Mouse (Mus musculus): Measurements from ENCODE around the gene Crym.

Gene Crym

DNA sequence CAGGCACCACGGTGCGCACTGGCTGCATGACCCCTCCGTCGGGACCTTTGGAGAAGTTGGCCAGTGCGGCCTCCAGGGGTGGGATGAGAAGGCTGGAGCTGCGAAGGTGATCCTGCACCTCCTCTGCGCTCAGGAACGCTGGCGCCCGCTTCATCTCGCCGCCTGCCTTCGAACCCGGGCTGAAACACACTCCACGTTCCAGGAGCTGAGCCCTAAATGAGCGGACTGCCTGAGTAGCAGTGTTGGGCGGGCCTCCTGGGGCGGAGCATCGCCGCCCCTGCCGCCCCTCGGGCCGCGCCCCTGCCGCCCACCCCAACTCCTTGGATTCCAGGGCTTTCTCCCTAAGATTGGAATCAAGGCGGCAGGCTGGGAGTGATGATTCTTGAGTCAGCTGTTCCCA, at the start of gene Crym:
Gene Crym (minus strand): TSS at position 341 of the 400 bp plus-strand sequence.
- DNase-seq: peak; percentile 41

DNA sequence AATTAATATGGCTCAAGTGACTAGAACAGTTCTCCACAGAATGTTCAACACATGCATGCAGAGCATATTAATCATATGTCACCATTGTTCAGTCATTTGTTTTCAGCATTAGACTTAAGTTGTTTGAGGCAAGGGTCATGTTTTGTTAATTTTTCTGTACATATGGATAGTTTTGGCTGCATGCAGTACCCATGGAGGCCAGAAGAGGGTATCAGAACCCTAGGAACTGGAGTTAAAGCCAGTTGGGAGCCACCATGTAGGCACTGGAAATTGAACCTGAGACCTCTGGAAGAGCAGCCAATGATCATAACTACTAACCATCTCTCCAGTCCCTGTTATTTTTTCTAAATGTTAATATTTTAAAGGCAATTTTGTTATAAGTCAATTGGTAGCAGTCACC, 39.2 kb upstream of the Crym start:
- no peak for DNase-seq

DNA sequence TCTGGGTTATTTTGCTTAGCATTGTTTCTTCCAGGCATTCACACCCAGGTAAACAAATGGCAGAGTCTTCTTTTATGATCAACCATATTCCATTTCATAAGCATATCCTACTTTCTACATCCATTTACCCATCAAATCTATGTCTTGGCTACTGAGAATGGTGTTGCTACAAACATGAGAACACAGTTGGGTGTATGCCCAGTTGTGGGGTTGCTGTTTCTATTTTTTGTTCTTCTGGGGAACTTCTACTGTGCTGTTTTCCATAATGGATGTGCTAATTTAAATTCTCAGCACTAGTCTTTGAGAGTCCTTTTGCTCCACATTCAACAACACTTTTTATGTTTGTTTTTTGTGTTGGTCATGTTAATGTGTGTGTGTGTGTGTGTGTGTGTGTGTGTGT, 26.6 kb upstream of the Crym start:
- DNase-seq: peak; percentile 22

DNA sequence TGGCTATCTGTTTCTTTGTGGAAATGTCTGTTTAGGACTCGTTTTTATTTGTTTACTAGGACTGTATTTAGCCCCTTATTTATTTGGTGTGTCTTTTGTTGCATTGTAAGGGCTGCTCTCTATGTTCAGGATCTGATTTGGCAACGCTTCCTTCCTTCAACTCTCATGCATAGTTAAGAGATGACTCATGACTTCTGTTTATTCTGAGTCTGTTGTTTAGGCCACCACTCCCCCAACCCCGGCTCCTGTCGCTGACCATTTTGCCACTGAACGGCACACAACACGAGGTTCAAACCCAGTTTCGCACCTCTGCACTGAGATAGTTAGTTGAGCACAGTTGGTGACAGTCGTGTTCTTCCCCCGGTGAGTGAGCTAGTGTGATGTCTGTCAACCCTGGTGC, 4.1 kb upstream of the Crym start:
- no peak for DNase-seq

DNA sequence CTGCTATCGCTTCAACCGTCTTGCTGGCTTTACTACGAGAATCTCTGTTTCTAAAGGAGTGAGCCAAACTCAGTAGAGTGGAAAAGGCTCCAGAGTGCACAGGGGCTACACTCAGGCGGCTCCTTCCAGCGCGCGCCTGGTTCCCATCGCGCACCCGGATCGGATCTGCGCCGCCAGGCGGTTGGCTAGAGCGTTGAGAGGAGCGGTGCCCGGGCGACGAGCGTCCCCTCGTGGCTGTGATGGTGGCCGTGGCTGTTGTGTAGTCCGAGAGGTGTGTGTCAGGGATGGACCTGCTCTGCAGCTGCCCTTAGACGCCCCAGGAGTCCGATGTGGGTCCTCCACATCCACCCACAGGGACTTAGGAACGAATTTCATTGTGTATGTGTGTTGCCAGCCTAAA, 1.9 kb upstream of the Crym start, which contains the start of gene Abca14:
Gene Abca14 (plus strand): TSS at position 173 of the 400 bp plus-strand sequence.
- peak; percentile 86 for DNase-seq

DNA sequence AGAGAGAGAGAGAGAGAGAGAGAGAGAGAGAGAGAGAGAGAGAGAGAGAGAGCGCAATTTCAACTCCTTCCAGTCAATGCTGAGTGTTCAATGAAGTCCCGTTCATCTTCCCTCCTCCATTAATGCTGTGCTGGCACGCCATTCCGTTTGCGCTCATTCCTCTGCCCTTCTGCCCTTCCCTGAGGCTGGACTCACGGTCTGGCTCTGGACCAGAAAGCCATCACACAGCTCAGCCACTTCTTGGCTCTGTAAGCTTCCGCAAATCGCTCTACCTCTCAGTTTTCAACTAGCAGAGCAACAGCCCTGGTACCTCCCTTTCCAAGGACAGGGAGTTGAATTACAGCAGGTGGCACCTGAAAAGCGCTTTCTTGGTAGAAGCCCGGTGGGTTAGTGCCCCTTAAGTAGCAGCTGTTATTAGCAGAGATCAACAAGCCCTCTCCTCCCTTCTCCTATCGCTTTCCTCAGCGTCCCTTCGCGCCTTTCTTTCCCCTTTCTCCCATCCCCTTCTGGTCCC, 623 bp downstream of the Crym start:
- no peak for DNase-seq

DNA sequence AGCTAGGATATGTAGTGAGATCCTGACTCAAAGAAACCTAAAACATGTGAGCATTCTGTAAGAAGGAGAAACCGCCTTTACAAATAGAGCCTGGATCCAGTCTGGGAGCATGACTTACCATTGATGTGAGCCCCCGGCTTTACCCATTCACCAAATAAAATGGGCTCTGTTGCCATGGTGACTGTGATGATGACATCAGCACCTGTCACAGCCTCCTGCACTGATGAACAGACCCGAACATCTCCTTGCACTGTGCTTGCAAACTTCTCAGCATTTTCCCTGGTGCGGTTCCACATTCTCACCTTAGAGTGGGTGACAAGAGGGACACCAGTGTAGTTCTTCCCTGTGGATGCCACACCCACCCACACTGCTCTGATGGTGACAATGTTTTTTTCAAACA, 6.7 kb downstream of the Crym start:
- DNase-seq: no peak

DNA sequence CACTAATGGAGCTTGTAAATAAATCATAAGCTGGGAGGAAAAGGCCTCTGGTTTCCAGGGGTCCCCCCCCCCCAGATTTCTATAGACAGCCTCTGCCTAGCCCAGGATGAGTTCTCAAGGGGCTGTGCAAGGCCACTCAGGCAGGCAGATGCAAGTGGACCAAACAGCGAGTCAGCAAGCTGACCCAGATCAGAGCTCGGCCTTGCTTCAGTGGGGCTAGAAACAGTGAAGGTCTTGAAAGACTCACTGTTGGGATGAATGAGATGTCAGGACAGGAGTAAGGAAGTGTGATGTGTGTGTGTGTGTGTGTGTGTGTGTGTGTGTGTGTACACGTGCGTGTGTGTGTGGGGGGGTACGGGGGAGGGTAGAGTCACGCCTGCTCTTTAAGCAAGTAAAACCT, 9.1 kb downstream of the Crym start:
- no peak for DNase-seq

DNA sequence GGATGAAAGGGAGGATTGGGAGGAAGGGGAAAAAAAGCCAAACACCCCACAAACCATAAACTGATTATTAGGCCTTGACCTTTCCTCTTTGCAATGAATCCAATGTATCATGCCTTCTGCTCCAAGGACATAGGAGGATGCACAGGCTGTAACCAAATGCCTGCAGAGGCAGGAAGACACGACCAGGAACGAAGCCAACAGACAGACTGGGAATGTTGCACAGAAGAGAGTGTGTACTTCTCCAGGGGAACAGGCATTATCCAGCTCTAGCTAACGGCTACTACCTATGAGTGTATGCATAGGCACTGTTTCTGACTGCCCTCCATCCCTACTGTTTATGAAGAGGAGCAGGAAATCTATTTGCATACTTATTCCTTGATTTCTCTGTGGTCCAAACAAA, 9.7 kb downstream of the Crym start:
- no peak for DNase-seq

DNA sequence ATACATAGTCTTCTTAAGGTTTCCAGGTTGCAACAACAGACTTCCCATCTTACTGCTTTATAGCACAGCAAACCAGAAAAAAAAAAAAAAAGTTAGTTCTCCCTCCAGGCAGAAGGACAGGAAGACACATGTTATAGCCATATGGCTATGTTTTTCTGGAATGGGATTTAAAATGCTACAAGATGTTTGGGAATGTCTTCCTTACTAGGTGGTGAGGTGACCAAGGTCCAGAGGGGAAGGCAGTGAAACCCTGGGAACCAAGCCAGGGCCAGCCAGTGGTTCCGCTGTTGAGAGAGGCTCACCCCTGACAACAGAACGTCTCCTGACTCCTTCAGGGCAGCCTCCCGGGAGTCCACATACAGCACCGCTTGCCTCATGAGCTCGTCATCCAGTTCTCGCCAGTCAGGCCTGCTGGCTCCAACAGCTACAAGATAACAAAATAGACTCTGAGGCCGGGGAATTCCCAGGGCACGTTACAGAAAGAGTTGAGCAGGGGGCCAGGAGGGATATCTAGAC, 11.7 kb downstream of the Crym start:
- no peak for DNase-seq

DNA sequence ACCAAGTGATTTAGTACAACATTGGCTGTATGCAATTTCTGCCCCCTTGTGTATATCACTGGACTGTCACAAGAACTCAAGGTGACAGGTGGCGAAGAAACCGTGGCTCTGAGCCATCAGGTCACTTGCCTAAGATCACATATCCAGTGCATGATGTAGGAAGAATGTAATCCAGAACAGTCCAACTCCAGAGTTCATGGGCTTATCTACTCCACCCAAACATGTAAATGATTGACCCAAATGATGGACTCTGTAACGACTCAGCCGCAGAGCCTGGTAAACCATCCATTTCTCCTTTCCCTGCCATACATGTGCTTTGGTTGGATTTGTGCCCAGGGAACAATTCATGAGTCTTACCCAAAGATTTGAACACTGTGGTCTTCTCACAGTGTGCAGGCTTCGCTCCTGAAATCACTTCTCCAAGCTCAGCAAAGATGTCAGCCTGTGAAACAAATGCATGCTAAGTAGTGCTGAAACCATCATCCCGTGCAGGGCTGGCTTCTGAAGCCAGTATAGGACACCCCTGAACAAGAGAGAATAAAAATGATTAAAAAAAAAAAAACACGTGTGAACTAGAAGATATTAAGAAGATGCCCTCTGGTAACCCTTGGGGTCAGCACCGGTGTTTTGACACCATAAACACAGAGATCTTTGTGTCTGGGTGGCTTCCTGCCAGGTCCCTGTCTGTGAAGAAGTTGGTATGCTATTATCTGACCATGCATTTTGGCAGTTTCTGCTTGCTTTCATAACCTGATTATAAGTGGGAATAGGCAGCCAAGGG, 12.4 kb downstream of the Crym start:
- no peak for DNase-seq

DNA sequence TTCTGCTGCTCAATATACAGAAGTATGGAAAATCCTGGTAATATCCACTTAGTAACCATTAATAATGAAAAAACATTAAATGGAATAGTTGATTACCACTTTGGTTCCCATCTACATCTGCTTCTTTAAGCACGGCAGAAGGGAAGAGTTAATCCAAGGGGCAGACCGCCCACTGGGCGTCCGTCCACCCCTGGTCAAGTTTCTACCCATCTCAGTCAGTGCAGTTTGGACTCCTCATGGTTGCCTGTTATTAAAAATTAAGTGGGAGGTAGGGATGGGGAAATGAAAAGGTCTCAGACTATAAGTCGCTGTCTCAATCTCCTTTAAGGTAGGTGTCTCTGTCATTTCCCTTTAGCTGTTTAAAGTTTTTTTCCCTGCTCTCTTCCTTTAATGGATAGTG, 13.0 kb downstream of the Crym start:
- no peak for DNase-seq

DNA sequence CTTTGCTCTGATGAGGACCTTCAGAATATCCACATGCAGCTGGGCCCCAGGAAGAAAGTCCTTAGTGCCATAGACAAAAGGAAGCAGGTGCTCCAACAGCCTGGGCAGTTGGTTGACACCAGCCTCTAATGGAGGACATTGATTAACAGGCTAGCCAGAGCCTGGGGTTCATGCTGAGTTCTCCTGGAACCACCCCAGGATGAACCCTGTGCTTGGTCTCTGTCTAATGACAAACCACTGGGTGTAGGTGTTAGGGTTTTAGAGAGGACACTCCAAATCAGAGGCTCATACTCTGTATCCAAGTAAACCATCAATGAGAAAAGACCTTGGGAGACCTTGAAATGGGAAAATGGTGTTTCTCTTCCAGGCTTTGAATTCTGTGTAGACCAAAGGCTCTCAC, 19.0 kb downstream of the Crym start:
- DNase-seq: no peak

DNA sequence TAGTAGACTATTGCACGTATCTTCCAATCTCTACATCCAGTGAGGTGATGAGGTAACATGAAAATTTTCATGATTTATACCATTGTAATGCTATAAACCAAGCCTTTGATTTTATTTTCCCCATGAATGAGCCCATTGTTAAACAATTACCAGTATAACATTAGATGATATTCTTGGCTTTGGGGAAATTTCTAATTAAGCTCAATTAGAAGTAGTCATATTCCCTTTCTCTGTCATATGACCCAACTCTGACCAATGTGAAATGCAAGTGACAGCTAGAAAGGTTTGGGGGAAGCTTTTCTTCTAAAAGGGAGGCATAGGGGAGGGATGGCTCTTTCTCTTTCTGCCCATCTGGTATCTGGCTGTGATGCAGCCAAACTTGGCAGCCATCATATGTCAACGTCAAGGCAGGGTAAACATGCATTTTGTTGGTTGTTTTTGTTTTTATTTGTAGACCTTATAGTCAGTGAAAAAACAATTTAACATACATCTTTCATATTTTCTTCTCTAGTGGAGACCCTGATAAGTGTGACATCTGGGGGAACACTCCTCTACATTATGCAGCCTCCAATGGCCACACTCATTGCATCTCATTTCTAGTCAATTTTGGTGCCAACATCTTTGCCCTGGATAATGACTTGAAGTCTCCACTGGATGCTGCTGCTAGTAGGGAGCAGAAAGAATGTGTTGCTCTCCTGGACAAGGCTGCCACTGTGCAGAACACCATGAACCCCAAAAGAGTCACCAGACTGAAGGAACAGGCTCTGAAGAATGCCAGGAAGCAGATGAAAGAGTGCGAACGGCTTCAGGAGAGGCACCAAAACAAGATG, 20.3 kb downstream of the Crym start:
- DNase-seq: no peak

DNA sequence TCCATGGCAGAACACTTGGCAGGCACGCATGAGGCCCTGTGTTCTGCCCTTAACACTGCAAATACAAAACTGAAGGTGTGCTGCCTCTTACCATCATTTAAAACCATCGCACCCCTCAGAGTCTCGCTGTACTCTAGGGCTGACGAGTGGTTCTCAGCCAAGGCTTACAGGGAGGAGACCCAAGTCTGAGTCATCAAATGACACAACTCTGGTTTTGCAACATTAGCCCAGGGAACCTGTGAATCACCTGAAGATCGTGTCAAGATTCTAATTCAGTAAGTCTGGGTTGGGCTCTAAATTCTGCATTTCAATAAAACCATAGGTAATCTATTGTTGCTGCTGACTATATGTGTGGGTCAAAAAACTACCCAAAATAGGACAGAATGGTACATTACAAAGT, 21.4 kb downstream of the Crym start:
- DNase-seq: no peak

DNA sequence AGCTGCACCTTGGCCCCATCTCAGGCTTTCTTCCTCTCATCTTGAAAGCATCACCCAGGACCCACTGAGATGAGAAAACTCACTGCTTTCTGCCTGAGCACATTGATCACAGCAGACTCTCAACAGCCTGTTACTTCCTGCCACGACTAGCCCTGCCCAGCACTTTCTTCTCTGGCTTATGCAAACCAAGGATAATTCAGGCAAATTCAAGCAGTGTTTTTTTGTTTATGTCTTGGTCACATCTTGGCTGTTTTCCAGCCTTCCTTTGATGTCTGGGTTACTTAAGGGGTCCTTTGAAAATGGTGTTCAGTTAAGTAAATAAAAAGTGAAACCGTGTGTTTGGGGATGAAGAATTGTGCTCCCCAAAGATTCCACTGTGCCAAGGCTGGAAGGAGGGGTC, 23.0 kb downstream of the Crym start:
- DNase-seq: no peak

DNA sequence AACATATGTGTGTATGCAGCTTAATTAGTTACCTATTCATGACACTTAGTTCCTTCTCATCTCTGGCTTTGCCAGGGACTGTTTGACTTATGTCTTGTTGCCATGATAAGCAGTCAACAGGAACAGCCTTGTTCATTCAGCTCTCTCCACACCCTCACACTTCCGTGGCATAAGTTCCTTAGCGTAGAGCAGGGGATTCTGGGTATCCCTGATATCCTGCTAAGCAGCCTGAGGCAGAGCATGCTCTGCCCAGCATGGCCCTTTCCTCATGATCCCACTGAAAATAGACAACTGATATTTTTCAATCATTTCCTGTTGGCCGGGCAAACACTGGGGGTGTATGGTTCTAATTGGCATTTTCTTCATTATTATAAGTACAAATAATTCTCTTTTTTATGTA, 24.3 kb downstream of the Crym start:
- no peak for DNase-seq

DNA sequence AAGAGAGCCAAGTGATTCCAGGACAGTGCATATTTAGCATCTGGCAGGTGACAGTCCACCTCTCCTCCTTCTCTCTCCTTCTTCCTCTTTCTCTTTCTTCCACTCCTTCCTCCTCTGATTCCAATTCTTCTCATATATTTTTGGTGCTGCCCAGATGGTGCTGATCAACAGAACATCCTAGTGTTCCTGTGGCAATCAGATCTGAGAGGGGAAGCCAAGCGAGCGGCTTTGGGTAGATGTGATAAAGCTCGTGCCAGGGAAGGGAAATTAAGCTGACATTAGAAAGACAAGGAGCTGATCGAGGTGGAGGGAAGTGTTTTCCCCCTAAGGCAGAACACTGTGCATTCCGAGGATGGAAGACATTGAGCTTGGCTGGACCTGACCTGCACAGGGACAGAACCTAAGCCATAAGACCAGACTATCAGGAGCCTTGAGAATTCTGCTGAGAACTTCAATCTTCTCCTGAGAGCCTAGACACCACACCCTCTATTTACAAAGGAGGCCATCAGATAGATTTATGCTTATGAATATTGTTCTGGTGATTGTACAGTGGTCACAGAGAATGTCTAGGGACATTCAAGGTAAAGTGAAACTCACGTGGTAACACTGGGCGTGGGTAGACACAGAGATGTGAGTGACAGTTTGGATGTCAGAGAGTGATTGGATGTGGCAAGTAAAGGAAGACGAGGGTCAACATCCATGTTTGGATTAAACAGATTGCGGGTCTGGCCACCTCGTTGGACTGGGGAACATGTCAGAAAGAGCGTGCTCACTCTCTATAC, 27.0 kb downstream of the Crym start:
- DNase-seq: no peak

DNA sequence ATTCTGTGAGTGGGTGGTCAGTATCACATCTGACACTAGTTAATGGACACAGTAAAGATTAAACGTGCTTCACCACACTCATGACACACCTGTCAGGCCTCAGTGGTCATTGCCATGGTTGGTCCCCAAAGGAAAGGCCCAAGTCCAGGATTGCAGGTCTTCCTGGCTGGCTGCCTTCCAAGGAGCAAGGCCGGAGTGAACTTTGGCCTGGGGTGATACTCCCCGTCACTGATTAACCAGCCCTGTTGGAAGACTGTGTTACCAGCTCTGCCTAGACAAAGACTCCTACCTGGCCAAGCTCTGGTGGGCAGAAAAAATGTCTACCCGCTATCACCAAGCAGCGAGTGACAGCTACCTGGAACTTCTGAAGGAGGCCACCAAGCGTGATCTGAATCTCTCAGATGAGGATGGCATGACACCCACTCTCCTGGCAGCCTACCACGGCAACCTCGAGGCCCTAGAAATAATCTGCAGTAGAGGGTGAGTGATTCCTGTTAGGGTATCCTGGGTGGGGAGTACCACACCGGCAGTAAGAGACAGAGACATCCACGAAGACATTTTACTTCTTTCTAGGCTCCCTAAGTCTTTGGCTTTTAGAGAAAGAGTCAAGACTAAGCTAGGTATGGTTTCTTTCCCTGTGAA, 28.2 kb downstream of the Crym start, which contains the start of gene Anks4b:
Gene Anks4b (plus strand): TSS at position 256 of the 642 bp plus-strand sequence.
- DNase-seq: no peak

DNA sequence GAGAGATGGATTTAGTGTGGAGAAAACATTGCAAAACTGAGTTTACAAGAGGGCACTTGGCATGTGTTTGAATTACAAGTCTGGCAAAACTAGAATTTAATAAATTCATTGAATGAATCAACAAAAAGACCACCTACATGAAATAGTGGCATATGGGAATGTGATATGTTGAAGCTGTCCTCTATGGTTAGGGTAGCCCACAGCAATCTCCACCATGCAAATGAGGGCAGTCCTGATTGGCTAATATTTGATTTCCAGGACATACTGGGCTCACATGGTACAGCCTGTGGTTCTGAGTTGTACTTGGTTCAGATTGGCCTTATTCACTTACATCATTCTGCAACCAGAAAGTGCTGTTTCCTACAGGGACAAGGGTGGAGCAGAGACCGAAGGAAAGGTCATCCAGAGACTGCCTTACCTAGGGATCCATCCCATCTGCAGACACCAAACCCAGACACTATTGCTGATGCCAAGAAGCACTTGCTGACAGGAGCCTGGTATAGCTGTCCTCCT, 29.7 kb downstream of the Crym start:
- DNase-seq: no peak

DNA sequence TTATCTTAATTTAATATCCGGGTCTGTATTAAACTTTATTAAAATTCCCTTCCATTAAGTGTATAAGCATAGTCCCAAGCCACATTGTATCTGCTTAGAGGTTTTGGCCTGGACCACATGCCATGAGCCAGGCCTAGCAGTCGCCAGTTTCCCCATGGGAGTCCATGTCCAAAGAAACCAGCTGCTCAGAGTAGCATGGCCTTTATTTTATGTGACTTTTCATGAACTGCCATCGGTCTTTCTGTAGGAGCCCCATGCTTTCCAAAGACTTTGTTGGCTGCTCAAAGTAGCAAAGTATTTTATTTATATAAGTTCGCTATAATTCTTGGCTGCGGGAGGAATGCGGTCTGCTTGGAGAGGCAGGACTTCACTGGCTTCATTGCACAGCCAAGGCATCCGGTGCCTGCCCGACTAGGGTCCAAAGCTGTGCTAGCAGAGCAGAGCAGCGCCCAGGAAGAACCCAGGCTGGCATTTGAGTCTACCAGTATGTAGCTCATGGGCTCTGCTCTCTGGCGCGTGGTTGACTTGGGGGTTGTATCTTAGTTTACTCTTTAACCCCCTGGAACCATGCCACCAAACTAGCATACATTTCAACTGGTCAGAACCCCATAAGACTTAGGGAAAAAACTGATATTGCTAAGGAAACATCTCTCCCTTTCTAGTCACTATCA, 38.2 kb downstream of the Crym start:
- DNase-seq: no peak
